Mouse (Mus musculus): ENCODE measurements around the gene Tpi1. TPM values are rescaled to one million over a fixed set of nuclear protein-coding genes. Genes with fewer than 3 reads are reported as not detected.

Gene Tpi1
- polyA plus RNA-seq, 1 experiment from 2014 or later, result 643 TPM

GRCm38 (mm10) chr6:124857840-124858530 is 43.9 kb upstream of the Tpi1 start:
- Histone ChIP-seq H3K36me3 (ENCODE audit: control insufficient read depth, insufficient read depth, low read length) (peaks cover 3% of the 10 kb centered on the region; the same call in 1 of the 2 replicates), H3K9me3 (ENCODE audit: control insufficient read depth, low read length) (no peaks in the 10 kb centered on the region), H3K27me3 (ENCODE audit: control insufficient read depth, insufficient read depth, low read length) (peaks cover 3% of the 10 kb centered on the region), H3K4me1 (ENCODE audit: control insufficient read depth, insufficient read depth, low read length) (peaks cover 29% of the 10 kb centered on the region), H3K9ac (ENCODE audit: low read depth, low read length) (peak overlapping the region; percentile 93), H3K4me3 (ENCODE audit: low read length) (peak overlapping the region; percentile 74), H3K4me2 (replicated peaks; ENCODE audit: low read depth, low read length) (peak overlapping the region; percentile 90), H3K27ac (ENCODE audit: low read depth, low read length) (peak overlapping the region; percentile 95; the same call in 1 of the 2 replicates)
- 30% methylated on average over 26 of the region's 26 CpGs for WGBS
- no peak for ATAC-seq (ENCODE audit: low FRiP score, low TSS enrichment)

GRCm38 (mm10) chr6:124856916-124857839 is 43.1 kb upstream of the Tpi1 start, which contains the start of gene P3h3:
Gene P3h3, minus strand, starts transcription at chr6:124857752.
- peaks cover 26% of the 10 kb centered on the region for H3K4me1 ChIP-seq (ENCODE audit: control insufficient read depth, insufficient read depth, low read length)
- peak; percentile 82 for ATAC-seq (ENCODE audit: low FRiP score, low TSS enrichment)

GRCm38 (mm10) chr6:124856321-124856720 is 42.2 kb upstream of the Tpi1 start:
- Histone ChIP-seq H3K9me3 (ENCODE audit: control insufficient read depth, low read length) (no peaks in the 10 kb centered on the region), H3K9ac (ENCODE audit: low read depth, low read length) (peak overlapping the region; percentile 93; the same call in 1 of the 2 replicates), H3K4me3 (ENCODE audit: low read length) (peak overlapping the region; percentile 74), H3K36me3 (ENCODE audit: control insufficient read depth, insufficient read depth, low read length) (peaks cover 3% of the 10 kb centered on the region; the same call in 1 of the 2 replicates), H3K4me1 (ENCODE audit: control insufficient read depth, insufficient read depth, low read length) (peaks cover 19% of the 10 kb centered on the region), H3K27ac (ENCODE audit: low read depth, low read length) (peak overlapping the region; percentile 51; the same call in 1 of the 2 replicates), H3K4me2 (replicated peaks; ENCODE audit: low read depth, low read length) (peak overlapping the region; percentile 90), H3K27me3 (ENCODE audit: control insufficient read depth, insufficient read depth, low read length) (no peaks in the 10 kb centered on the region)
- ATAC-seq (ENCODE audit: low FRiP score, low TSS enrichment), result peak; percentile 48; the same call in 1 of the 2 replicates
- WGBS, result 4% methylated on average over 14 of the region's 14 CpGs

More at GRCm38 (mm10) chr6:124856916-124857839, 43.1 kb upstream of the Tpi1 start, which contains the start of gene P3h3:
- WGBS, result under 1% methylated on average over 69 of the region's 86 CpGs
- H3K9ac ChIP-seq (ENCODE audit: low read depth, low read length), result peak within 1 kb of the TSS; percentile 93
- H3K4me2 ChIP-seq (replicated peaks; ENCODE audit: low read depth, low read length), result peak within 1 kb of the TSS; percentile 90
- no peaks in the 10 kb centered on the region for H3K9me3 ChIP-seq (ENCODE audit: control insufficient read depth, low read length)
- H3K27ac ChIP-seq (ENCODE audit: low read depth, low read length), result peak within 1 kb of the TSS; percentile 95
- H3K4me3 ChIP-seq (ENCODE audit: low read length), result peak within 1 kb of the TSS; percentile 74
- H3K27me3 ChIP-seq (ENCODE audit: control insufficient read depth, insufficient read depth, low read length), result no peaks in the 10 kb centered on the region
- peaks cover 3% of the 10 kb centered on the region; the same call in 1 of the 2 replicates for H3K36me3 ChIP-seq (ENCODE audit: control insufficient read depth, insufficient read depth, low read length)

GRCm38 (mm10) chr6:124854647-124855046 is 40.6 kb upstream of the Tpi1 start:
- 70% methylated on average over 12 of the region's 12 CpGs for WGBS
- Histone ChIP-seq H3K4me3 (ENCODE audit: low read length) (no peak overlapping the region), H3K27me3 (ENCODE audit: control insufficient read depth, insufficient read depth, low read length) (no peaks in the 10 kb centered on the region), H3K27ac (ENCODE audit: low read depth, low read length) (no peak overlapping the region), H3K4me2 (replicated peaks; ENCODE audit: low read depth, low read length) (no peak overlapping the region), H3K9me3 (ENCODE audit: control insufficient read depth, low read length) (no peaks in the 10 kb centered on the region), H3K9ac (ENCODE audit: low read depth, low read length) (no peak overlapping the region), H3K36me3 (ENCODE audit: control insufficient read depth, insufficient read depth, low read length) (peaks cover 6% of the 10 kb centered on the region; the same call in 1 of the 2 replicates), H3K4me1 (ENCODE audit: control insufficient read depth, insufficient read depth, low read length) (peaks cover 13% of the 10 kb centered on the region)
- ATAC-seq (ENCODE audit: low FRiP score, low TSS enrichment), result no peak

GRCm38 (mm10) chr6:124850535-124850934 is 36.4 kb upstream of the Tpi1 start:
- H3K4me1 ChIP-seq (ENCODE audit: control insufficient read depth, insufficient read depth, low read length), result no peaks in the 10 kb centered on the region
- WGBS, result 52% methylated on average over 8 of the region's 8 CpGs
- peaks cover 12% of the 10 kb centered on the region; the same call in 1 of the 2 replicates for H3K36me3 ChIP-seq (ENCODE audit: control insufficient read depth, insufficient read depth, low read length)

GRCm38 (mm10) chr6:124847305-124847704 is 33.2 kb upstream of the Tpi1 start:
- no peak overlapping the region for H3K9ac ChIP-seq (ENCODE audit: low read depth, low read length)
- H3K4me1 ChIP-seq (ENCODE audit: control insufficient read depth, insufficient read depth, low read length), result no peaks in the 10 kb centered on the region
- WGBS, result 12% methylated on average over 9 of the region's 9 CpGs
- peak; percentile 76 for ATAC-seq (ENCODE audit: low FRiP score, low TSS enrichment)
- H3K4me3 ChIP-seq (ENCODE audit: low read length), result no peak overlapping the region
- no peaks in the 10 kb centered on the region for H3K9me3 ChIP-seq (ENCODE audit: control insufficient read depth, low read length)
- H3K36me3 ChIP-seq (ENCODE audit: control insufficient read depth, insufficient read depth, low read length), result peaks cover 21% of the 10 kb centered on the region; the same call in 1 of the 2 replicates
- H3K4me2 ChIP-seq (replicated peaks; ENCODE audit: low read depth, low read length), result no peak overlapping the region
- no peaks in the 10 kb centered on the region for H3K27me3 ChIP-seq (ENCODE audit: control insufficient read depth, insufficient read depth, low read length)
- H3K27ac ChIP-seq (ENCODE audit: low read depth, low read length), result no peak overlapping the region

More at GRCm38 (mm10) chr6:124850535-124850934, 36.4 kb upstream of the Tpi1 start:
- H3K27ac ChIP-seq (ENCODE audit: low read depth, low read length), result no peak overlapping the region
- no peak overlapping the region for H3K9ac ChIP-seq (ENCODE audit: low read depth, low read length)
- no peaks in the 10 kb centered on the region for H3K9me3 ChIP-seq (ENCODE audit: control insufficient read depth, low read length)
- no peaks in the 10 kb centered on the region for H3K27me3 ChIP-seq (ENCODE audit: control insufficient read depth, insufficient read depth, low read length)
- no peak for ATAC-seq (ENCODE audit: low FRiP score, low TSS enrichment)
- no peak overlapping the region for H3K4me2 ChIP-seq (replicated peaks; ENCODE audit: low read depth, low read length)
- H3K4me3 ChIP-seq (ENCODE audit: low read length), result no peak overlapping the region

GRCm38 (mm10) chr6:124840241-124841167 is 26.4 kb upstream of the Tpi1 start, which contains the start of gene Gnb3:
Gene Gnb3, minus strand, starts transcription at chr6:124840275.
- peak; percentile 2; the same call in 1 of the 2 replicates for ATAC-seq (ENCODE audit: low FRiP score, low TSS enrichment)
- peaks cover 23% of the 10 kb centered on the region for H3K4me1 ChIP-seq (ENCODE audit: control insufficient read depth, insufficient read depth, low read length)
- 35% methylated on average over 15 of the region's 15 CpGs for WGBS
- 0 out of 2 replicates have a peak within 1 kb of the TSS, but pooled peaks have one; percentile 9 for H3K9ac ChIP-seq (ENCODE audit: low read depth, low read length)
- no peaks in the 10 kb centered on the region for H3K27me3 ChIP-seq (ENCODE audit: control insufficient read depth, insufficient read depth, low read length)
- H3K4me3 ChIP-seq (ENCODE audit: low read length), result no peak within 1 kb of the TSS
- no peaks in the 10 kb centered on the region for H3K9me3 ChIP-seq (ENCODE audit: control insufficient read depth, low read length)
- H3K4me2 ChIP-seq (replicated peaks; ENCODE audit: low read depth, low read length), result 0 out of 2 replicates have a peak within 1 kb of the TSS, but pooled peaks have one; percentile 1
- peaks cover 12% of the 10 kb centered on the region; the same call in 1 of the 2 replicates for H3K36me3 ChIP-seq (ENCODE audit: control insufficient read depth, insufficient read depth, low read length)
- no peak within 1 kb of the TSS for H3K27ac ChIP-seq (ENCODE audit: low read depth, low read length)

- 0 out of 2 replicates have a peak overlapping the region, but pooled peaks have one; percentile 1 for H3K4me2 ChIP-seq (replicated peaks; ENCODE audit: low read depth, low read length)
- peaks cover 27% of the 10 kb centered on the region for H3K4me1 ChIP-seq (ENCODE audit: control insufficient read depth, insufficient read depth, low read length)
- ATAC-seq (ENCODE audit: low FRiP score, low TSS enrichment), result peak; percentile 20
- 0 out of 2 replicates have a peak overlapping the region, but pooled peaks have one; percentile 9 for H3K9ac ChIP-seq (ENCODE audit: low read depth, low read length)
- H3K36me3 ChIP-seq (ENCODE audit: control insufficient read depth, insufficient read depth, low read length), result peaks cover 5% of the 10 kb centered on the region; the same call in 1 of the 2 replicates
- WGBS, result 2% methylated on average over 8 of the region's 8 CpGs
- H3K4me3 ChIP-seq (ENCODE audit: low read length), result no peak overlapping the region
- H3K27me3 ChIP-seq (ENCODE audit: control insufficient read depth, insufficient read depth, low read length), result no peaks in the 10 kb centered on the region
- no peak overlapping the region for H3K27ac ChIP-seq (ENCODE audit: low read depth, low read length)
- H3K9me3 ChIP-seq (ENCODE audit: control insufficient read depth, low read length), result no peaks in the 10 kb centered on the region
Observed at GRCm38 (mm10) chr6:124839805-124840204, 25.7 kb upstream of the Tpi1 start.

Measured in kidney, embryonic 14.5 days (tissue).